Mouse (Mus musculus) CH12.LX (cell line): Measurements from ENCODE around the gene Ddx20.

Source experiments
- CTCF ChIP-seq, 2 experiments: IDR thresholded peaks in 1 of 2; conservative IDR thresholded peaks in 1 of 2; 2 replicates each; pipeline ENCODE4 v1.5.1; 2011 to 2012; ENCODE audit warnings: low read depth in 2 of 2, low read length in 2 of 2, improper control_type of control experiment in 1 of 2, inconsistent platforms in 1 of 2, mild to moderate bottlenecking in 1 of 2, moderate library complexity in 1 of 2
- POLR2A ChIP-seq: IDR thresholded peaks from 2 replicates; pipeline ENCODE4 v1.6.1; 2011; ENCODE audit warnings: low read depth, mild to moderate bottlenecking, improper control_type of control experiment, low read length

DNA sequence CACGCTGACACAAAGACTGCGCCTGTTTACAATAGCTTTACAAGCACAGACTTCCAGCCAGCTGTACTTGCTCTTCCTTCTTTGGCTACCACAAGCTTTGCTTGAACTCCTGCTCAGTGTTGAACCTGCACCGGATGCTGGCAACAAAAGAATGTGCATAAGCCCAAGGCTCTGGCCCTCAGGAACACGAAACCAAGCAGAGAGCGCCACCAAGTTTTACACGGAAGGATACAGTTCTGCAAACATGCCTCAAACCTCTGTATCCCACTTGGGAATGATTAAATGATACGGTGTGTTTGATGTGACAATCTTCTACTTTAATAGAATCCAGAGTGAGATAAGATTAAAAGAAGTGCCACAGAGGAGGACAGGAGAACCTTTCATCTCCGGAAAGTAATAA is 24.3 kb downstream of the Ddx20 start:
- TF ChIP-seq CTCF (conservative IDR thresholded peaks at IDR 0.05 in 1 of 2, IDR thresholded peaks at IDR 0.05 in 1 of 2; ENCODE audit: low read depth in 2 of 2, low read length in 2 of 2) (0 out of 4 replicates have a peak, but pooled peaks of 1 of the 2 experiments have one; percentile 9), POLR2A (no peak)
